Mouse (Mus musculus) heart, adult 9 months (tissue): ENCODE measurements around the gene Dcpp1.
A peak's percentile ranks its signal among the peaks of the same experiment; 100 is the strongest.
"Not testable (repeated sequence)": the region's sequence is repeated elsewhere in the genome, so short reads cannot be mapped to it uniquely, and the experiment has no call there.

Experiments
- DNase-seq, 2 experiments: peaks; one replicate each; pipeline ENCODE4 v3.0.0; 2022; ENCODE audit warnings: low spot score in 2 of 2

The Dcpp1 gene

GRCm38 (mm10) chr17:23880576-23880975, at the start of gene Dcpp1, which contains the start of gene Dcpp2:
TSS of gene Dcpp1 (plus strand) at chr17:23880876.
TSS of gene Dcpp2 (plus strand) at chr17:23880880.
- DNase-seq: not testable (repeated sequence)

- no peak for DNase-seq
These were observed 49.5 kb upstream of the Dcpp1 start for GRCm38 (mm10) chr17:23831201-23831600.

- no peak for DNase-seq
These were observed 44.6 kb upstream of the Dcpp1 start, which contains the start of gene Prss33 for GRCm38 (mm10) chr17:23836006-23836575. TSS of gene Prss33 (minus strand) at chr17:23836056.

GRCm38 (mm10) chr17:23841145-23841544, 39.5 kb upstream of the Dcpp1 start:
- DNase-seq: peak in 1 of 2 experiments; percentile 50

- no peak for DNase-seq
These were observed 37.4 kb upstream of the Dcpp1 start for GRCm38 (mm10) chr17:23843141-23843811.

GRCm38 (mm10) chr17:23843812-23844273, 36.8 kb upstream of the Dcpp1 start, which contains the start of the genes Prss32 and Prss41:
TSS of gene Prss32 (plus strand) at chr17:23843855.
TSS of gene Prss41 (minus strand) at chr17:23844172.
- DNase-seq: peak in 1 of 2 experiments; percentile 19

- no peak for DNase-seq
These were observed 30.6 kb upstream of the Dcpp1 start for GRCm38 (mm10) chr17:23850028-23850427.

- DNase-seq: peak in 1 of 2 experiments; percentile 22
These were observed 29.6 kb upstream of the Dcpp1 start for GRCm38 (mm10) chr17:23850853-23851749.

- DNase-seq: no peak
These were observed 27.4 kb upstream of the Dcpp1 start for GRCm38 (mm10) chr17:23853292-23853691.

GRCm38 (mm10) chr17:23854229-23854765, 26.4 kb upstream of the Dcpp1 start:
- DNase-seq: no peak

GRCm38 (mm10) chr17:23857193-23857592, 23.5 kb upstream of the Dcpp1 start:
- no peak for DNase-seq

- DNase-seq: no peak
These were observed 22.8 kb upstream of the Dcpp1 start for GRCm38 (mm10) chr17:23857913-23858312.

- DNase-seq: no peak
These were observed 17.8 kb upstream of the Dcpp1 start for GRCm38 (mm10) chr17:23862926-23863325.

- DNase-seq: no peak
These were observed 12.9 kb upstream of the Dcpp1 start, which contains the start of gene Prss21 for GRCm38 (mm10) chr17:23867756-23868155. TSS of gene Prss21 (plus strand) at chr17:23868056.

GRCm38 (mm10) chr17:23868513-23868912, 12.2 kb upstream of the Dcpp1 start:
- DNase-seq: no peak

GRCm38 (mm10) chr17:23873884-23874856, 6.5 kb upstream of the Dcpp1 start:
- peak; percentile 24 to 27 for DNase-seq

- DNase-seq: no peak
These were observed 3.9 kb upstream of the Dcpp1 start for GRCm38 (mm10) chr17:23876741-23877140.

- no peak for DNase-seq
These were observed 3.5 kb upstream of the Dcpp1 start for GRCm38 (mm10) chr17:23877166-23877565.

- DNase-seq: not testable (repeated sequence)
These were observed 36.5 kb downstream of the Dcpp1 start, which contains the start of gene Dcpp3 for GRCm38 (mm10) chr17:23917158-23917557. TSS of gene Dcpp3 (plus strand) at chr17:23917458.

- peak; percentile 95 to 96 for DNase-seq
These were observed 43.9 kb downstream of the Dcpp1 start for GRCm38 (mm10) chr17:23924531-23925007.
